Mouse (Mus musculus): ENCODE results near the gene Mettl15.

Mettl15 gene

DNA sequence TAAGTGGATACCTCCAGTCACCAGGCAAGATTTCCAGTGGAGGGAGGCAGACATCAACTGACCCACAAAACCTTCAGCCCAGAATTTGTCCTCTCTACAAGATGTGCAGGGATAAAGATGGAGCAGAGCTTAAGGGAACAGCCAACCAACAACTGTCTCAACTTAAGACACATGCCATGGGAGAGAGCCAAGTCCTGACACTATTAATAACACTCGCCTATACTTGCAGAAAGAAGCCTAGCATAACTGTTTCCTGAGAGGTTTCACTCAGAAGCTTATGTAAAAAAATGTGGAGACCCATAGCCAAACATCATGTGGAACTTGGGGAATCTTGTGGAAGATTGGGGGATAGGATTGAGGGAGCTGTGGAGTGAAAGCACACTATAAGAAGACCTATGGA, 124.4 kb downstream of the Mettl15 start:
- no peak for DNase-seq

DNA sequence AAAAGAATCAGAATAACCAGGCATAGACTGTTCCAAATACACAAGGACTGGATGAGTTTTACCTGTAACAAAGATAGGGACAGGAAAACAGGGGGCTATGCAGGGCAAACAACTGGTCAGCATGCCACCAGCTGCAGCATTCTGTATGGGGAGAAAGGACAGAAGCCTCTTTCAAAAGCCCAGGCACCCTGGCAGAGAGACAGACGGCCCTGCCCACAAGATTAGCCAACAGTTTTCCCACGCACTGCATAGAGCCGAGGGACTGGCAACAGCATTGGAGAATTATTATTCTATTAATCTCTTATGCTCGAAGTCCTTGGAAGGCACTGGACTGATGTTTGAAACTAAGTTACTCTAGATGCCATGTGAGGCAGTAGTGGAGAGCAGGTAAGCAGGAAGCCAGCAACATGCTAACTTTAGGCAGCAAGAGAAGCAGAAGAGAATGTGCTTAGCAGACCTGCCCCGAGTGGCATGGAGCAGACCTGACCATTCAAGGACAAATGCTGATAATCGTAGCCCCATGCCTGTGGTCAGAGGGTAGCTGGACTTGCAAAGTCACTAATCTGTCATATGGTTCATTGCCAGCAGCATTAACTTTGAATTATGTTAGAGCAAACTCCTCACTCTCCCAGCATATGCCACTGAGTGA, 127.0 kb downstream of the Mettl15 start:
- DNase-seq: no peak

DNA sequence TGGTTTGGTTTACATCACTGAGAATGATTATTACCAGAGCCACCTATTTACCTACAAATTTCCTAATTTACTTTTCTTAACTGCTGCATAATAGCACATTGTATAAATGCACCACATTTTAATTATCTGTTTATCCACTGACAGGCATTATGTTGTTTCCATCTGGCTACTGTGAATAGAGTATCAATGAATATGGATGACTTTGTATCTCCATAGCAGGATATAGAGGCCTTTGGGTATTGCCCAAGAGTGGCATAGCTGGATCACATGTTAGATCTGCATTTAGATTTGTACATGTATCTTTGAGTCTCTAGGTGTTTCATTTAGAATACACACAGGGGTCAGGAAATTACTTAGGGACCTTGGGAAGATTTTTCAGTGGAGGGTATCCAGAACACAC, 133.3 kb downstream of the Mettl15 start:
- DNase-seq: no peak

DNA sequence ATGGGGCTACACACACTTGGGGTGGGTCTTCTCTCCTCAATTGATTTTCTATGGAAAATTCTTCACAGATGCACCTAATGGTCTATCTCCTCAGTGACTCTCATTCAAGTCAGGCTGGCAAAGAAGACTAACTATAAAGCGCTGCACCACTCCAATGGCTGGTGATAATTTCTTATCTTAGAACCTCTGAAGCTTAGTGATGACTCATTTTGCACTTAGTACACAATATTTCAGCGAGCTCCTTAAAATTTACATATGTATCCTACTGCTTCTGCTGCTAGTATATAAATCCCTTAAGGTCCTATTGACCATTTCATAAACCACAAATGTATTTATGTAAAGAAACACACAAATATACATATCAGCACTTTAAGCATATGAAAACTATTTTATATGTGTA, 136.1 kb downstream of the Mettl15 start:
- DNase-seq: no peak

DNA sequence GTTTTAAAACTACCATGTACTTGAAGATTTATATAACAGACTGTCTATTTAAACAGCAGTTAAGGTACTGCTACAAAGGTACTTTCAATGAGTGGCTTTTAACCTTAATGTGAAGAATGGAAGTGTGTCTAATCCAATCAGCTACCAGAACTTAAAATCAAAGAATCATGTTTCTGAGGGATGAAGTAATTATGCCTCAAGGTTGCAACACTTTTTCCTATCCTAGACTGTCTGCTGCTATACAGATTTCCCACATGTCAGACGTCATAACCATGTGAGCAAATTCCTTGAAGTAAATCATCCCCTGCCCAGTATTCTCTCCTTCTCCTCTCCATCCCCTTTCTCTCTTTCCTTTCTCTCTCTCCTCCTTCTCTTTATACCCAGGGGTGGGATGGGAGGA, 140.2 kb downstream of the Mettl15 start:
- DNase-seq: no peak

DNA sequence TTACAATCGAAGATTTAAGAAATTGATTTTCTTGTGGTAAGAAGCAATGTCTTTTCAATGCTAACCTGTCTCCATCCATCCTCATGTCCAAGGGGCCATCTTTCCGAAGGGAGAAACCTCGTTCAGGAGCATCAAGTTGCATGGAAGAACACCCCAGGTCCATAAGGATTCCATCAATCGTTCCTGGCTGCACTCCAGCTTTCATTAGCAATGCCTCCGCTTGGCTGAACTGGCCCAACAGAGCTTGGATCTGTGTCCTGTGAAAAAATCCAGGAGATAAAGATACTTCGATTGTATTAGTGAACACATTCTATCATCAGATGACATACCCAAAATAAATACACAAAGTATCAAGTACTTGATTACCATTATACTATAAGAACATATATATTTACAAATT, 143.3 kb downstream of the Mettl15 start:
- no peak for DNase-seq

DNA sequence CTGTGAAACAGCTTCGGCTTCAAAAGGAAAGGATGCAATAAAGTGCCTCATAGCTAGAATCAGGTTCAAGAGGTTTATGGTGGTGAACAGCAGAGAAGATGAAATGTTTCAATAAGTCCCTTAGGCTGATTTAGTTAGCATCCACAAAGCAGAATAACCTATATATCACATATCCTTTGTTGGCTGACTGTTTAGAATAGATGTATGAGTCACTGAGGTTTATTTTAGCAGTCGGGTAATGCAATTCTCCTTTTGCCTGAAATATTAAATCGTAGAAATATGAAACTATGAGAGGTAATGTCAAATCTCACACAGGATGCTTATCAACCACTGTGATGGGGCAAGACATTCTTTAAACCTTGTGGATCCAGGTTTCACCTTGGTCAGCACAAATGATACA, 149.8 kb downstream of the Mettl15 start:
- DNase-seq: no peak

DNA sequence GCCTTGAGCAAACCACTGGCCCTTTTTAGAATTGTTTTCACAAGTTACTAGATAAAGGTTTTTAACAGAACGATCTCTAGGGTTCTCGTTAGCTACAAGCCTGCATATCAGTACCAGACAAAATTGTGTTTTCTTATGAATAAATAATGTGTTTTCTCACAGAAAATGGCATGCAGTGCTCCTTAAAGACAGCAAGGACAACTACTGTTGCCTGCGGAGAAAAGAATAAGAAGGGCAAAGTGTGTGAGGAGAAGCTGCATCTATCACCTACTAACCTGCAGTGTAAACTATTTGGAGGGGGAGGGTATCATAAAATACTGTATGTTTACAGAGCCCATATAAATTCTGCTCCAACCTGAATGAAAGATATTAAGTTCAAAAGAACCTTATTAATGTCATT, 150.6 kb downstream of the Mettl15 start:
- DNase-seq: no peak

DNA sequence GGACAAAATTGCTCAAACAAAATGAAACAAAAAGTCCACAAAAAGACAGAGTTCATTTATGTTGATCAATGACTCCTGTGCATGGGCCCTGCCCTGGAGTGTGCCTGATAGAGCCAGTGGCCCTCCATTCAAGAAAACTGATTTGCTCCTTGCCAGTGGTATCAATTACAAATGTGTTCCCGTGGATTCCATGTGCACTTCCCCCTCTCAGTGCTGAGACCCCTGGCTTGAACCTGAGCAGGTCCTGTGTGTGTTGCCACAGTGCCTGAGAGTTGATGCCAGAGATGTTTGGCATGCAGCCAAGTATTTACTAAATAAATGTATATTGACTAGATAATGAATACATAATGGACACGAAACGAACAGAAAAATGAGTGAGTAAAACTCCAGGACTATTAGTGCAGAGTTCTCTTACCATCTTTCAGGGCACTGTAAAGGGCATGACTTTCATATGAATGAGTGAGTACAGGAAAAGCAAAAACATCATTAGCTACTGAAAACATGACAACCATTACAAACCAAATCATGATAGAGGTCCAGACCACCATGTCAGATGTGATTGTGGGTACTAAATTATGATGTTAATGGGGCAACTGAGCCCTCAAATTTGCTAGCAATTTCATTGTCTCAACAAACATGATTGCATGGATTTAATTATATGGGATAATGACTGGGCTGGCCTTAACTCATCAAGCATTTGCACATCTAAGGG, 174.6 kb downstream of the Mettl15 start:
- no peak for DNase-seq

DNA sequence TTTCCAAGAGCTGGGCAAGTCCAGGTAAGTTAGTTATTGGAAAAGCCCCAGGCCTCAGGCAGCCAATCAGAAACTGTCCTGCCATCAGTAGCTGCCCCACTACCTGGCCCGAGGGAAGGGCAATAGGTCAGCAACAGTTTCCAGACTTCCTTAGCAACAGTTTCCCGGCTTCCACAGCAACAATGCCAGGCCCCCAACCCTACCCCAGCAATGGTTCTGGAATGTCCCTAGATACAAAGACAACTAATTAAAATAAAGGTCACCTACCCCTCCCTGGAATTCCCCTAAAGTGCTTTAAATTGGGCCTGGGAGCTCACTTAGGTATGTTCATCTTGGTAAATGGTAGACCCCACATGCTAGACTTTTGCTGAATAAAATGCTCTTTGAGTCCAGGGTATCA, 230.9 kb downstream of the Mettl15 start:
- no peak for DNase-seq

Data from spleen, adult 18-20 months (tissue).